Mouse (Mus musculus) retina, adult 2 months (tissue): ENCODE measurements around the gene Thap4.
"Not testable (repeated sequence)": the region's sequence is repeated elsewhere in the genome, so short reads cannot be mapped to it uniquely, and the experiment has no call there.

Experiments
- DNase-seq: peaks from one replicate; pipeline ENCODE4 v3.0.0-alpha.2; 2012; ENCODE audit warnings: low read depth, low spot score

Thap4 gene

GRCm38 (mm10) chr1:93754573-93755290 lies at the start of gene Thap4:
TSS of gene Thap4 (minus strand) at chr1:93754864.
- DNase-seq, result peak; percentile 81

- DNase-seq, result peak; percentile 95
Measured at GRCm38 (mm10) chr1:93803556-93804507, 49.2 kb upstream of the Thap4 start, which contains the start of gene Ing5. TSS of gene Ing5 (plus strand) at chr1:93803965.

GRCm38 (mm10) chr1:93802771-93803170 lies 48.1 kb upstream of the Thap4 start:
- no peak for DNase-seq

GRCm38 (mm10) chr1:93801741-93802238 lies 47.1 kb upstream of the Thap4 start, which contains the start of gene Dtymk:
TSS of gene Dtymk (minus strand) at chr1:93801934.
- DNase-seq, result peak; percentile 89

- DNase-seq, result no peak
Measured at GRCm38 (mm10) chr1:93800670-93801503, 46.2 kb upstream of the Thap4 start.

GRCm38 (mm10) chr1:93795886-93796285 lies 41.2 kb upstream of the Thap4 start:
- no peak for DNase-seq

GRCm38 (mm10) chr1:93794526-93794925 lies 39.9 kb upstream of the Thap4 start:
- no peak for DNase-seq

- no peak for DNase-seq
Measured at GRCm38 (mm10) chr1:93786912-93787311, 32.2 kb upstream of the Thap4 start.

GRCm38 (mm10) chr1:93776686-93777085 lies 22.0 kb upstream of the Thap4 start:
- DNase-seq, result no peak

- no peak for DNase-seq
Measured at GRCm38 (mm10) chr1:93769901-93770300, 15.2 kb upstream of the Thap4 start.

GRCm38 (mm10) chr1:93767600-93767999 lies 12.9 kb upstream of the Thap4 start:
- DNase-seq, result no peak

GRCm38 (mm10) chr1:93764871-93765591 lies 10.4 kb upstream of the Thap4 start:
- no peak for DNase-seq

- not testable (repeated sequence) for DNase-seq
Measured at GRCm38 (mm10) chr1:93763531-93763930, 8.9 kb upstream of the Thap4 start.

GRCm38 (mm10) chr1:93760076-93760475 lies 5.4 kb upstream of the Thap4 start:
- DNase-seq, result no peak

GRCm38 (mm10) chr1:93756154-93756553 lies 1.5 kb upstream of the Thap4 start:
- DNase-seq, result no peak

- no peak for DNase-seq
Measured at GRCm38 (mm10) chr1:93755618-93756017, 954 bp upstream of the Thap4 start.

- no peak for DNase-seq
Measured at GRCm38 (mm10) chr1:93755291-93755610, 587 bp upstream of the Thap4 start.

- no peak for DNase-seq
Measured at GRCm38 (mm10) chr1:93753911-93754572, 622 bp downstream of the Thap4 start.

- no peak for DNase-seq
Measured at GRCm38 (mm10) chr1:93751290-93751689, 3.4 kb downstream of the Thap4 start, which contains the start of gene Atg4b. TSS of gene Atg4b (plus strand) at chr1:93751500.

GRCm38 (mm10) chr1:93748539-93748938 lies 6.1 kb downstream of the Thap4 start:
- DNase-seq, result no peak
